Mouse (Mus musculus) thymus, postnatal 36 days (tissue): Measurements from ENCODE around the gene Pigc.
A peak's percentile ranks its signal among the peaks of the same experiment; 100 is the strongest.

Source experiments
- DNase-seq, 2 experiments: peaks; one replicate each; pipeline ENCODE4 v3.0.0; 2022; ENCODE audit warnings: mixed read lengths in 2 of 2

Pigc gene

DNA sequence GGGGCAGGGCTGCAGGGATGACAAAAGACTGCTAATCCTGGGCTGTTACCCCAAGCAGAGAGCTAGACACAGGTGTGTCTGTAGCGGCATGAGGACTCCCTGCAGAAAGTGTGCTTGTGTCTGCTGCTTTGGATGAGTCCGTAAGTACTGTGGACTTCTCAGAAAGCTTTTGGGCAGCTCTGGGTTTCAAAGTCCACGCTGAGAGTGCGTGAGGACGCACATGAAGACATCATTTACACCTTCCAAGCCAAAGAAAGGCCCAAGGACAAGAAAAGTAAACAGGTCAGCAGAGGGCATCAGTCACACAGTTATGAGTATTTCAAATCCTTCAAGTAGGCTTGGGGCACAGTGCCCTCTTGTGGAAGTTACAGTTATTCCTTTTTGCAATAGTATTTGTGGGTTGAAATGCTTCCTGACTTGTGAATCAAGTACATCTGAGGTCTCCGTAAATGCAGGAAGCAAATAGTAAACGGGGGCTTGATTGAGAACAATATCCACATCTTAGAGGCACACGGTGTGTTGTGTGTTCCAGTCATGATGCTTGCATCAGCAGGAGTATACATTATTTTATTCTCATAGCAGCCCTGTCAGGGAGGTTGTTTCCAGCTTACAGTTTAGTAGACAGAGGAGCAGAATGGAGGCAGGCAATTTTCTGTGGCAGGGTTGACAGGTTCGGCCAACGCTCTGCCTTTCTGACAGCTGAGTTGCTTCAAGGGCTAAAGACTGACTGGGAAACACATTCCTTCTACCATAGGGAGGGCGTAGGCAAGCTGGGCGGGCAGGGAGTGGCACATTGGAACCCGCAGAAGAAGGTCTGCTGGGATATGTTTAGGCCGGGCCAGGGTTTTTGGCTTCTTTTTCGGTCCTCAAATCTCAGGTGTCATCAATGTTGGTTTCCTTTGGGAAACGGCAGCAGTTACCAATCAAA, 7.5 kb downstream of the Pigc start:
- DNase-seq = peak; percentile 66 to 74

DNA sequence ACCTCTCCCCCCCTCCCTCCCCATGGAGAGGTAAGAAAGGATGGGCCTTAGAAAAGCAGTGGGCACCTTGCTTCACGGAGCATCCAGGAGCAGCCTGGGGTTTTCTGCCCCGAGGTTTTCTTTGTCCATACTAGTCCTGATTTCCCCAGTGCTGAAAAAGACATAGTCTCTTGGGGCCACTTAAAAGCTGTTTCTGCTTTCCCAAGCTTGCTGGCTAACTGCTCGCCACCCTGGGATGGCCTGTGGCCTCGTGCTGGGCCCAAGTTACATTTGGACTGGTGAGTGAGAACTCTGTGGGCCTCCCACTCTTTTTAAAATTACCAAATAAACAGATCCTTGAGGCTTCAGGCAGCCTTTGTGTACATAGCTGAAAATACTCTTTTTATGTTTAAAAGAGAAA, 8.3 kb downstream of the Pigc start:
- no peak for DNase-seq

DNA sequence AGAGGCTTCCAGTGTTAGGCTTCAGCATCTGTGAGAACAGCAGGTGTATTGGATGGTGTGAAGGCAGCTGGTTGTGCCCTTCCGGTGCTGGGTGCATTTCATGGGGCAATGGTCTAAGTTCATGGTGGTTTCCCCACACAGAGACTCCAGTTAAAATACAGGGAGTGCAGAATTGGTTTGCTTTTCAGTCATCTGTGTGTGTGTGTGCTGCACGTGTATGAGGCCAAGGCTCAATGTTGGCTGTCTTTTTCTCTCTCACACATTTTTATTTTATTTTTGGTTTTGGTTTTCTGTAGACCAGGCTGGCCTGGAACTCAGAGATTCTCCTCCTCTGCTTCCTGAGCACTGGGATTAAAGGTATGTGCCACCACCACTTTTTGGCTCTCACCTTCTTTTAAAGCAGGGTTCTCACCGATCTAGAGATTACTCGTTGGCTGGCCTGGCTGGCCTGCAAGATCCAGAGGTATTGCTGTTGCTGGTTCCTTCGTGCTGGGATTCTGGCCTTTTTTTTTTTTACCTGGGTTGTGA, 9.3 kb downstream of the Pigc start:
- no peak for DNase-seq

DNA sequence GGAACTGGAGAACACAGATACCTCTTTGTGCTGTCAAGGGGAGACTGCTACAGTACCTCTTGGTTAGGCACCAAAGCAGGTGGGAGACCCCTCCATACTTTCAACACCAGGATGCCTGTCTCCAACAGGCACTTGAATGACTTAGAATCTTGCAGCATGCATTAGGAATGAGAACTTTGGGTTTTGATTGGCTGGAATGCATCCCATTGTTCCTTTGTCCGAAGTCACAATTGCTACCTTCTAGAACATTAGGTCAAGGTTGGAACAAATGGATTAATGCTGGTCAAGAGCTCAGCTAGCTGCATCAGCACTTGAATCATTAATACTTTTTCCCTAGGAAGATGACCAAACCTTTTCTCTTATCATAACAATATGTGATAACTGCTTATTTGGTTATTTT, 10.6 kb downstream of the Pigc start, which contains the start of gene 4930558K02Rik:
Gene 4930558K02Rik, minus strand, starts transcription at position 101 of the 400 bp plus-strand sequence.
- DNase-seq = no peak

DNA sequence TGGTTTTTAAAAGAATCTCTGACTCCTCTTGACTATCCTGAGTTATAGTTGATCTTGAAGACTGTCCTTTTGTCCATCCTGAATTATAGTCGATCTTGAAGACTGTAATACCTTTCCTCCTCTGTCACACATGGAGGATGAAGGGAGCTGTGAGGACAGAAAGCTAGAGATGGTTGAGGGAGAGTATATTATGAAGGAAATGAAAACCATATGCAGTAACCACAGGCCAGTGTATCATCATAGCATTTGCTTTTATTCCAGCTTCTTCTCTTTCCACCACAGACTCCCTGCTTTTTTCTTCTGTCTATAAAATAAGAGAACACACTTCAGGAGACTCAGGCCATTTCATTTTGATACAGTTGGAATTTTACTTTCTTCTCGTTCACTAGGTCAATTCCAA, 11.1 kb downstream of the Pigc start:
- no peak for DNase-seq

DNA sequence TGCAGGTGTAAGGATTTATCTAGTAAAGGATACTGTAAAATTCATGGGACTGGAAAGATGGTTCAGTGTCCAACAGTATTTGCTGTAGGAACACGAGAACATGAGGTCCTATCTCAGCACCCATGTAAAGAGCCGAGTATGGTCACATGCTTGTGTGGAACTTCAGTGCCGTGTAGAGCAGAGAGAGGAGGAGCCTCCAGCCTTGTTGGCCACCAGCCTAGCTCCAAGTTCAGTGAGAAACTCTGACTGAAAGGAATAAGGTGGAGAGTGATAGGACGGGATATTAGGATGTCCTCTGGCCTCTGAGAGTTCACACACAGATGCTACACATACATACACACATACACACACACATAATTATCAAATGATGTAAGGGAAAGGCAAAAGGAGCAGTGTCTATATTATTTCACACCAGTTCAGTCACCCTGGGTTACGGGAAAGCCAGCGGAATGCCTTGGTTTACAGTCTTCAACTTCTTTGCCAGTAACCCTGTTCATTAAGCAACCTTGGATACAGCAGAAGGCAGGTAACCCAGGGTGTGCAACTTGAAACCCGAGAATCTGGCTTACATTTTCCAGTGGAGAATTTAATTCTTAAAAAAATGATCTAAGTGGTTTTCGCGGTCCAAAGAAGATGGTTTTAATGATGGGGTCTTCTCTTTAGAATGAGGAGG, 11.8 kb downstream of the Pigc start:
- DNase-seq = no peak

DNA sequence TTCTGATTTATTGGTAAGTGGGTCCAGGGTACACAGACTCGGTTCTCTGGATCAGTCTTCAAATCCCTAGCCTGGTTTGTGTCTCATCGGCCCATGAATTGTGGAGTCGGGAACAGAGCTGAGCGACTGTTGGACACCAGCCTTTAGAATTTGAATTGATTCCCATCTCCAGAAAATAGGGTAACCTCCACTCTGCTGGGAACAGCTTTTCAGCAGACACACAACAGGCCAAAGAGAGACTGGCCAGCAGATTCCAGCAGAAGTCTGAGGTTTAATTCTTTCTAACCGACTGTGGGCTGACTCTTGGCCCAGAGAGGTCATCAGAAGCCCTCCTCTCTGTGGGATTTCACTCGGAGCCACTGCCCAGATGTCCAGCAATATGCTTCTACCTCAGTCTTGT, 14.5 kb downstream of the Pigc start:
- DNase-seq = no peak

DNA sequence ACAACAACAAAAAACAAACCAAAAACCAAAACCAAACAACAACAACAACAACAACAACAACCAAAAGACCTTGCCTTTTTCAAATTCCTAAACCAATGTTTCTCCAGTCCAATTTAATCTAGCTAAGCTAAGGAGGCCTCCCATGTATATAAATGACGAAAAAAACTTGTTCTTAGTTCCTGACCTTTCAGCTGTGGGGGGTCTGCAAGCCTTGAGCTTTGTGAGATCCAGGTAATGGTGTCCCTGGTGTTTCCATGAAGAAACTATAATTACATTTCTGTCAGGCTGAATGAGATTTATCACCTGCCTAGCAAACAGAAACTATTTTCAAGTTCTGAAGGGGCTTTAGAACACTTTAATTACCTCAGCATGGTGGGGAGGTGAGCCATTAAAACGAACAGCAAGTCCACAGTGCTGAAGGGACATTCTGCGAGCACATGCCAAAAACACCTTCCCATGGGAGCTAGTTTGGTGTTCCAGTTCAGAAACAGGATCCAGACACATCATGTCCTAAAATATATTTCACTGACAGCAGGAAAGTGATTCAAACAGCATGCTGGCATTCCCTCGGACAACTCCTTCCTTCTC, 15.1 kb downstream of the Pigc start:
- DNase-seq = no peak

DNA sequence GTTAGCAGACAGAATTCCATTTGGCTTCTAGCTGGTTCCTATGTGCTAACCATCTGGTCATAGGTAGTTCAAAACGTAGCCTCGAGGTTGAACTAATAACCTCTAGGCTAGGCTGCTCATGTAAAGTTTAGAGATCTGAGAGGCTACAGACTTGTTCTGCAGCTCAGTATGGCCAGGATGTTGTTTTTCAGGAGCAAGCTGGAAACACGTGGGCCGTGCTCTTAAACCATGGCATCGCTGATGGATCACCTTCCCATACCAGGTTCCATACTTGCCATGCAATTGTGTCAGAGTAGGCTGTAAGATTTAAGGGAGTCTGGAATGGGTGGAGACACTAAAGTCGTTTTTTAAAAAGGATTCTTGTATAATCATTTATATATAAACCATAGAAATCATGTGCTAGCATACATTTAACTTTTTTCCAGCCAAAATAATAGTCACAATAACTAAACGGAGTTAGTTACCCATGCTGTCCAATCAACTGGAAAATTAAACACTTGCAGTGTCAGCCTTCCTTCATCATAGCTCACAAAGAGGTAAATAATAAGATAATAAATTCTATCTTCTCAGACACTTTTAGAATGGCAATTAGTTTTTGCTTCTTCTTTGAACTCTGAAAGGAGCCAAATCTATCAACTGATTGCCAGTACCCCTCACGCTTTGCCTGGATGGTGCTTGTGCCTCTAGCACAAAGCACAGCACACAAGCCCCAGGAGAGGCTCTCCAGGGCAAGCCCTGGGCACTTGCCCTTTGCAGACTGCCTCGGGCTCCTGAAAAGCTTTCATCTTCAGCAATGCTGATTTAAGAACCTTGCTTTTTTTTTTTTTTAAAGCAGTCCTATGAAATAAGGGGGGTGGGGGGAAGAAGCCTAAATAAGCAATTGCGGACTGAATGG, 21.9 kb downstream of the Pigc start:
- no peak for DNase-seq

DNA sequence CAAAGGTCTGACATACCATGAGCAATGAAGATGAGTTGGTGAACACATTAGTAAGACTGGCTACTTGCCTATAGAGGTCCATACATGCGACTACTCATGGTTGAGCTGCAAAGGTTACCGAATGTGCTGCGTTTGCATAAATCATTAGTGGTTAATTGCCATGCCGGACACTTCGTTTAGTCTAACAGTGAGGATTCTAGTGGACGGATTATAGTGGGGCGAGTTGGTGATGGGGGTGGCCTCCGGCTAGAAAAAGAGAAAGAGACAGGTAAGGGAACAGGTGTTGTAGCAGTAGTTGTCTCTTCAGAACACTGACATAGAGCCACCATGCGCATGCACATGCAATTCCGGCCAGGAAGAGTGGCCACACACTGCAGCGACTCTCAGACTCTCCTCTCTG, 22.9 kb downstream of the Pigc start:
- DNase-seq = no peak

DNA sequence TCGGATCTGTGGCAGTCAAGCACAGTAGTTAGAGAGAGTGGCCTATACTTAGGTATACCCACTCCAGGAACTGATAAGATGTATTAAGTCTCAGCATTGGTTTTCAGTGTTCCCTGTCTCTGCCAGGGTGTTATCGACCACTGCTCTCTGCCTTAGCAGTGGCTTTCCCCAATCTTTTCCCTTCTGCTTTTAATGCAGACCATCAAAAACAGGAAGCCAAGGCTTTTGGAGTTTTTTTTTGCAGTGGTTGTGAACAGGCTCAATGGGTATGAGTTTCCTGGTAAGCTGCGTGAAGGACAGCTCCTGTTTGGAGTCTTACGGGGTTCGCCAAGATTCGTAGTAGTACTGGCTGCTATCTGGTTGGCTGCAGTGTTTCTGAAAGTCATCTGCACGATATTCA, 23.4 kb downstream of the Pigc start:
- DNase-seq = no peak

DNA sequence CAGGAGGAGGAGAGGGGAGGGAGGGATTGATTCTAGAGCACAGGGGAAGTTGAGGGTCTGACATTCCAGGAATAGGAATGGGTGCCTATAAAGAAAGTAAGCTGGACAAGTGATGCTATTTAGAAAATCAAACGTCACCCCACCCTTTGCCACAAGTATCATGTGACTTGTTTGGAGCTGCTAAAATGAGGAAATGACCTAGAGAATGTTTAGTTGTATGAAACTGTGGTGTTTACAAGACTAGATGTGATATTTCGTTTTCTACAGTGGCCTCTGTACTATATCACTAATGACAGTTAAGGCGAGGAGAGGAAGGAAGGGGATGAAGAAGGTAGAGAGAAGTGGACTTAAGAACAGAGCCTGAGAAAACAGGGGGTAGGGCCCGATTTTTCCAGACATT, 29.8 kb downstream of the Pigc start:
- DNase-seq = no peak

DNA sequence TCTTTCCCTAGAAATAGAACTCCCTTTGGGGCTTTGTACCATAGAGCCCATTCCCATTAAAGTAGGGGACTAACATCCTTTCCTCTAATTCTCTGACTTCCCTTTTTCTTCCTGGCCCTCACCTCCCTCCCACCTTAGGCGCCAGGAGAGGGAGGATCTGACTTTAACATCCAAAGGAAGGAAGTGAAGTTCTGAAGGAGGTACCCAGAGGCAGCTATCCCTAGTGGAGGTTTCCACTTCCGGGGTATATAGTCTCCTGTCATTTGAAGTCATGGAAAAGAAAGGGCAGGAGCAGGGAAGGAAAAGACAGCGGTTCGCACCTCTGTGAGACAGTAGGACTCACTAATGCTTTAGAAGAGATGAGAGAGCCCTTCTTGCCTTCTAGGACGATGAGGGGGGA, 30.4 kb downstream of the Pigc start:
- no peak for DNase-seq

DNA sequence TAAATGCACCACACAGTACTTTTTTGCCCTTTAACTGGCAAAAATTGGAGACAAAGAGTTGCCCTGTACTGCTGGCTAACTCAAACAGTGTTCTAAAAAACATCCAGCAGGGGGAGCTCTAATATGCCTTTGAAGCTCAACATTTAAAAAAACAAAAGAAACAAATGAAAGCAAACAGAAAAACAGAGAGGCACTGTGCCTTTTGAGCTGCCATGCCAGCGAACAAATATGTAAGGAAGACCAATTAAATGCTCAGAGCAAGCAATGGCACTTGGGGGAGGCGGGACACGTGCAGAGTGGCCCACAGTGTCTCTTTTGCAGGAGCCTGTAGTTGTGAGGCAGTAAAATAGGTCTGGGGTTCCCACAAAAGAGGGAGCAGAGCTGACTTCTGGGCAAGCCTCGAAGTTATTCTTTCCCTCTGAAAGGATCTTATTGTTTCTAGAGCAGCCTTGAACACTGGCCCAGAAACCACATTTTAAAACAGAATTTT, 30.9 kb downstream of the Pigc start:
- peak; percentile 37 to 38 for DNase-seq

DNA sequence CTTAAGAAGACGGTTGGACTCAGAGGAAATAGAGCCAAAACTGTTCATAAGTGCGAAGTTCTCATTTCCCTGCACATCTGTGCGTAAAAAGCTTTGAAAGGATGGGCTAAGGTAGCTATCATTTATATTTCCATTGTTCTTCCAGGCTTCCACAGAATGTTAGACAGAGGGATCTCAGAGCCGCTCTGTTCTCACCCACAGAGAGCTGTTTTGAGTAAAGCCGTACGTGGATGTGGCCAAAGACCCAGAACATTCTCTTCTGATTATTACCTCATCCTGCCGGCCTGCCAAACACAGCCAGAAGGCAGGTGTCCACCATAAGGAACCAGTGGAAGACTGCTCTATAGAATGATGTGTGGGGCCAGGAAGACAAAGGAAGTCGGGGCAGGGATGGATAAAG, 32.3 kb downstream of the Pigc start:
- no peak for DNase-seq

DNA sequence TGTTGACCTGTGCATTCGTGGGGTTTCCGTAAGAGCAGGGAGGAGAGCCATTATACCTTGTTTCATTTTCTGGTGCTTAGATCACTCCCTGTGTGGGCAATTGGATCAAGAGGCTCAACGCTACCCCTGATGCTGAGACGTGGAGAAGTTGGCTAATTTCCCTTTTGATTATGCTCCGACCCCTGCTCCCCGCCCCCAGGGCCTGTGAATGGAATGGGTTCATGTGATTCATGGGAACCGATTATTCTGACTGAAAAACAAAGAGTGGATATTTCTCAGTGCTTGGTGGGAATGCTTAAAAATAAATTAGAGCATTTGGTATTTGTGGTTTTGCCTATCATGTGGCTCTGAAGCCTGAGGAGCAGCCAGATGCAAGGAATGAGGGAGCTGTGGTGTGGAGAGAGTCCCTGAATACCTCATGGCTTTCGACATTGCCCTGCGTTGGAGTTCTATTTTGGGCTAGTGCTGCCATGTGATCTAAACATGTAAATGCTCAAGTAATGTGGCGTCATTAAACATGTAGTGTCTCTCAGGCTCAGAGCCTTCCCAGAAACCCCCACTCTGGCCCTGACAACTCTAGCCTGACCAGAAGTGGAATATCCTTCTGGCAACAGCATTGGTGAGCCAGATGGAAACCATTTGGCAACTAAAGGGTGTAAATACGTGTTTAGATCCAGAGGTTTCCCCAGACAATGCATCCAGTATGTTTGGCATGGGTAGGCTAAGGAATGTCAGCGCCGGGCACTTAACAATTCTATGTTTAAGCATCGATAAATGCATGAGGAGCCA, 34.9 kb downstream of the Pigc start:
- DNase-seq = no peak

DNA sequence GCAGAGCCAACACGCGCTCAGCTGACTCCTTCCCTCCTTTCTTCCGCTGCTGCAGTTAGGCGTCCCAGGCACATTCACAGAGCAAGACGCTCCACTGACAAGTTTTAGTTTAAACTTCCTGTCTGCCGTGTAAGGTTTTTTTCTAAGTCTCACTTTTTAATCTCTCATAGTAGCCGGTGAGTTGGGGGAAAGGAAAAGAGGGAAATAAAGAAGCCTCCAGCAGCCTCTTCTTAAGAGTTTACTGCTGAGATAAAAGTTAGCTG, 35.5 kb downstream of the Pigc start:
- DNase-seq = no peak

DNA sequence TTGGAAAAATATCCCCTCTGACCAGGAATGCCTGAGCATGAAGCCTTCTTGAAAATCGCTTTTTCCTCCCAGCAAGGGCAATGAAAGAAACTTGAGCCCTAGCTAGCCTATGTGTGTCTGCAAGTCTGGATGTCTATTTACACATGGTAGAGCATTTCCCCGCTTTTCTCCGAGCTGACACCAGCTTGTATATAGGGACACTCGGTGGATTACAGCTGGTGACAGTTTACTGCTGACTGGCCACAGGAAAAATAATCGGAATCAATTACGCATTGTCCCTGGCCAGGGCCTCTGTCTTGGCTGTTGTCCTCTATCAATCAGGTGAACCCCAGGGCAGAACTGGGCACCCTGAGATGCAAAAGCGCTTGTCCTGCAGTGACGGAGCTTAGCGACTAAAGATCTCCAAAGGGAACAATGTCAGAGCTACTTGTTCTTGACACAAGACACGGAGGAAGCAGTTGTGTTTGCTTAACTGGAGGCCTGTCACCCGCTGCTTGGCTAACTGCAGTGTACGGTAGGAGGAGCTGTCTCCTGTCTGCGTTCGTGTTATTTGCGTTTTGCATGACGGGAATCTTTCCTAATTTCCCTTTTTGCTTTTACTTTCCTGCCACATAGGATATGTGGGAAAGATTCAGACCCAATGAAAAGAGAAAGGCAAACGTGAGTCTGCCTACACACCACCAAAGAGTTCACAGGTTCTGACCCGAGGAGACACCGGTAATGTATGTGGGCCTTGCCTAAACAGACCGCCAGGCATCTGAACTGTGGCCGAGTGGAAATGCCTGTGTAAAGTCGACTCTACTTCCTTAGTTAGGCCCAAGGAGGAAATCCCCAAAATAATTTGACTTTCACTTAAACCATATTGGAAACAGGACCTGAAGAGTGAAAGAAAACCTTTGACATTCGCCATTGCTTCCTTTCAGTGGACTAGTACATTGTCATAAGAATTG, 36.1 kb downstream of the Pigc start:
- no peak for DNase-seq

DNA sequence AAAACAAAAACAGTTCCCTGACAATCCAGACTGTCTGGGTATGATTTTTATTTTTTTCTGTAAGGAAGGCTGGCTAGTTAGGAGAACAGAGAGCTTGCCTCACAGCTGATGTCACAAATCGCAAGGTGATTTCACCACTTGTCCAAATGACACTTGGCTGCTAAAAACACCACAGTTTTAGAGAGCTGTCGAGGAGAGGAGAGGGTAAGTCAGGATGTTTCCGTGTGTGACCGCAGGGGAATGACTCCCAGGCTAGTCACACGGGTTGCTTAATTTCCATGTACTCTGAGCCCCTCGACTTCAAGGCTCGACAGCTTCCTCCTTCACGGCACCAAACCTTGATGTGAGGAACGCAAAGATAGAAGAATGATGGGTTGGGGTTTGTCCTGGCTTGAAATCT, 37.1 kb downstream of the Pigc start:
- no peak for DNase-seq

DNA sequence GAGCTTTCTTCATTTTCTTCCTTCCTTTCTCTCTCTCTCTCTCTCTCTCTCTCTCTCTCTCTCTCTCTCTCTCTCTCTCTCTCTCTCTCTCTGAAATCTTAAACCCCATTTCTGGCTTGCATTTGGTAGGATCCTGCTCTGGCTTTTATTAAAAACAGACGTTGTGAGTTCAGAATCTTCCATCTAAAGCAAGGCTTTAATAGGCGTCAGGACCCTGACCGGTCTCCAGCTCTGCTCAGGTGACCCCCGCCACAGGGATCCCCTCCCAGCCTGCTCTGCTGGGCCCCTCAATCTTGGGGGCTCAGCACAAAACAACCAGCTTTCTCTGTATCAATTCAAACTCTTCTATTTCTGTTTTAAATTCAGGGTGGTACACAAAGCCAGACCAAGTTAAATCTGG, 39.2 kb downstream of the Pigc start:
- no peak for DNase-seq

DNA sequence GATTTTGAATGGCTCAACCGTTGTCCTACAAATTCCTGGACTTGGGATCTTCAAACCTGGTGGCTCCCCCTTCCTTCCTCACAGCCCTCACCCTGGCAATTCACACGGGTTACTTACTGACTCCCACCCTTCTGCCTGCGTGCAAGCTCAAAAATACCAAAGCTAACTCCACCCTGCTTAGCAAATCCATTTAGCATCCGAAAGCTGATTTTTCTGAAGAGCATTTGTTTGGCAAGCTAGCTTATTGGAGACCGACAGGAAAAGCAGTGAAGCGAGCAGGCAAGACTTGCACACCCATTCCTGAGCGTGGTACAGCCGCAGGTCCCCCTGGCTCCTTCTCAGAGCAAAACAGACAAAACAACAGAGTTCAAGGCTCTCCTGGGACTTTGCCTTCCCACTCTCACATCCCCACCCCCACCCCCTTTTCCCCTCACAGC, 39.7 kb downstream of the Pigc start:
- no peak for DNase-seq
